Mouse (Mus musculus) regulatory T cell (primary cell): ENCODE results near the gene Bckdhb.

Experiments
- in situ Hi-C: fragments of 300-600 bp; cut with MboI, MseI; formaldehyde crosslinking; loops from one replicate; pipeline ENCODE4 v1.15.1; 2025; ENCODE audit warnings: high pct_unique_total_duplicates

Gene Bckdhb

GRCm38 (mm10) chr9:84096484-84097015 is 171.6 kb downstream of the Bckdhb start:
- in situ Hi-C loops = no loop called here

DNA sequence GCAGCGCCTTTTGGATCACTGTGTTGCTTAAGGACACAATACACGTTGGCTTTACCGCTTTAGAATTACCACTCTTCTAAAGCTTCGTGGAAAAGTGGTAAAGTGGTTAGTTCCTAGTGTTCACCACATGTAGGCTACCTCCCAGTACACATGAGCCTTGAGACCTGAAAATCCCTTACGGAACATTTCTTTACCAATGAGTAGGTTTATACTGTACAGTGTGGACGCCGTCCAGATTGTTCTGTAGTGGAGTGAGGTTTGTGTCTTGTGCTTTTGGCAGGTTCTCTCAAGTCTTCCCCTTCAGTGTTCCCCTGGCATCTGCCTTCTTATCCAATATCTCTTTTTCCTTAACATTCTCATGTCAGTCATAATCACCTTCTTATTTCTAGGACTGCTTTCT is 178.4 kb downstream of the Bckdhb start:
- in situ Hi-C loops = no loop called here

GRCm38 (mm10) chr9:84106438-84106837 is 181.5 kb downstream of the Bckdhb start:
- in situ Hi-C loops = no loop called here

DNA sequence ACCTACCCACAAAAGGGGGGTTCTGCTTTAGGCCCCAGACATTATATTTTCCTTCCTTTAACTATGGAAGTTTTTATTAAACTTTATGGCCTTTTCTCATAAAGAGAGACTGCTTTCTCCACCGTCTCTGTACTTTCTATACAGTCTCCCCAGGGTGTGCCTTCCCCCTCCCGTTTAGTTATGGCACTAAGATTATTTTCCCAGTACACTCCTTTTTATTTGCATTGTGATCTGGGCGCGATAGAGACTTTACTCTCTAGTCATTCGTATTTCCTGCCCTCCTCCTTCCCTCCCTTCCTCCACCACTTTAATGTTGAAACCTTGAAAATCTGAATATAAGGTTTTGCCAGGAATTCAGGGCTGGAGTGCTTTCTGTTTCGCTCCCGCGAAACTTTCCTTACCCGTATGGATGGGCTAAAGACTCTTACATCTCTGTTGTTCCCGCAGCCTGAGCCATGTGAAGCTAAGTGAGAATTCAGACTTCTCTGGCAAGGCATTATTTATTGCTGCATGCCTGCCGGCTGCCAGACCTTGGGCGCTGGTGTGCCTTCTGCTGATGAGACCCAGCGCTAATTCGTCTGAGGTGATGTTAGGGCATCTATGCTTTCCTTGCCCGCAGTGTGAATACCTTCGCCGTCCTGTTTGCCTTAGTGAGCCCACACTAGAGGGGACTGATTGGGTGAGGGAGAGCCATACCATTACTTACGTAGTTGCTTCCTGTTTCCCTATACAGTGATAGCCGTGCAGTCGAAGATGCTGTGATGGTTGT is 182.3 kb downstream of the Bckdhb start:
- in situ Hi-C loops = no loop called here

GRCm38 (mm10) chr9:84108534-84108933 is 183.6 kb downstream of the Bckdhb start:
- in situ Hi-C loops = no loop called here

GRCm38 (mm10) chr9:84109777-84110478 is 185.0 kb downstream of the Bckdhb start:
- in situ Hi-C loops = no loop called here

GRCm38 (mm10) chr9:84110616-84111015 is 185.7 kb downstream of the Bckdhb start:
- in situ Hi-C loops = no loop called here

GRCm38 (mm10) chr9:84112319-84112718 is 187.4 kb downstream of the Bckdhb start:
- in situ Hi-C loops = no loop called here

DNA sequence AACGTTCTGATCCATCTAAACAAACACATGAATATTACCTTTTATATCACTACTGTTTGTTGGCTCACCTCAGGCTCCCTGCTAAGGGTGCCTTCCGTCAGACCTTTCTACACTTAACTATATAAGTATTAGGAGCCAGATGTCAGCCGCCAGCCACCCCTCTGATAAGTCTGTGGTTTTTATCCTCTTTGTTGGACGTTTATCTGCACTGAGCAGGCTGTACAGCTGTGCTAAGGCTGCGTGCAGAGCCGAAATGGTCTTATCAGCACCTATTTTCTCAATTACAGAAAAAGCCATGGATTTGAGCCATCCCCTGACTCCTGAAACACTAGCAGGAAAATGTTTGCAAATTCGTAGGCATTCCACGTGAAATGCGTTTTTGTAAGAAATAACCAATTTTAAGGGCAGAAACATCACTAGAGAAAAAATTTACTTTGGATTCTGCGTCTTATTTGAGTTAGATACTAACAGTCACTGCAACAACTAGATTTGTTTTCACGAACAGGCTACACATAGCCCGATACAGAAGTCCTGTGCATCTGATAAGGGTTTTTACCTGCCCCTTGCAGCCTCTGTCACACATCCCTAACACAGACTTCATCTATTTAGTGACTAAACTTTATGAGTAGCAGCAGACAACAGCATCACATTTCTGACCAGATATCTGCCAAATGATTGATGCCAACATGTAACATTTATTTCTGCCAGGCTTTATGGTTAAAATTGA is 188.1 kb downstream of the Bckdhb start:
- in situ Hi-C loops = no loop called here

- in situ Hi-C loops = no loop called here
These were observed 189.3 kb downstream of the Bckdhb start for GRCm38 (mm10) chr9:84114254-84114653.

GRCm38 (mm10) chr9:84117337-84117736 is 192.4 kb downstream of the Bckdhb start:
- in situ Hi-C loops = no loop called here

- in situ Hi-C loops = no loop called here
These were observed 200.1 kb downstream of the Bckdhb start for GRCm38 (mm10) chr9:84124996-84125395.

- in situ Hi-C loops = no loop called here
These were observed 205.4 kb downstream of the Bckdhb start for GRCm38 (mm10) chr9:84130338-84130737.

DNA sequence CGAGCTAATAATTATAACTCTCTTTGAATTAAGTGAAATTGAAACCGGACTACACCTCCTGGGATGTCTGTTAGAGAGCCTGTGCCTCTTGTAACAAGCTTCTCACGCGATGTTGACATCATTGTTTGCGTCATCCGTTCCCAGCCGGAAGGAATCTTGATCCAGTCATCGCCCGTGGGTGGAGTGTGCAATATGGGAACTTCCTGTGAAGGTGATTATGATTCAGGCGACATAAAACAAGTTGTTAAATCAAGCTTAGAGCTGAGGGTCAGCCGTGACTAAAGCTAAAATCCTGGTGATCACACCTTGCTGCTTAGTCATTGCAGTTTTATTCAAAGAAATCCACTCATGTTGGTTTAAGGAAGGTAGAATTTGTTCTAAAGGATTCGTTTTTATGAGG is 210.1 kb downstream of the Bckdhb start:
- in situ Hi-C loops = no loop called here

GRCm38 (mm10) chr9:84137192-84137591 is 212.2 kb downstream of the Bckdhb start:
- in situ Hi-C loops = no loop called here

DNA sequence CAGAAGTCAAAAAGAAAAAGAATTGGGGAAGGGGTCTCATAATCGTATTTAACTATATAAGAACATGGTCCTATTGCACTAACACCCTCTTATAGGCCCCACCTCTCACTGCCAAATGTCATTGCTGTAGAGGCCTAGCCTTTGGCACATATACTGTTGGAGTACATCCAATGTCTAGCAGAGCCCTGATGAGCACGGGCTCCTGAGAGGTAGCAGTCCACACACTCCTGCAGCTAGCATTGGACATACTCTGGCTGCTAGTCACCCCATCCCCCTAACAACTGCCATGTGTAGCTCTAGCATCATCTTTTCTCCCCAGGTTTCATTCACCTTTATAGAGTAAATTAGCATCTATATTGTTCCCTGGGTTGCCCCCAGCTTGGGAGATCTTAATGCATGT is 223.2 kb downstream of the Bckdhb start:
- in situ Hi-C loops = no loop called here
